Comparison of ENCODE assay signal across 8 mouse cellular contexts in genomic region chr7:139363281-139364004, GRCm38 (mm10). TPM values are rescaled to one million over a fixed set of nuclear protein-coding genes. Genes with fewer than 3 reads are reported as not detected.
DNase-seq lines count a peak whose midpoint lies in the region; ATAC-seq and TF ChIP-seq lines count a peak whose summit lies in the region.

No protein-coding gene starts in this region.

- TF ChIP-seq POLR2A in heart, adult 2 months (IDR thresholded peaks at IDR 0.05; ENCODE audit: insufficient read depth, low read depth, low read length): no peak

- 49% methylated on average over 13 of the region's 13 CpGs for WGBS in heart, adult 2 months
- 65% methylated on average over 13 of the region's 13 CpGs for WGBS in neural tube, embryonic 15.5 days

- H3K9me3 ChIP-seq in neural tube, embryonic 15.5 days (replicated peaks): no peaks in the 10 kb centered on the region

- H3K27me3 ChIP-seq in heart, adult 2 months (ENCODE audit: control insufficient read depth, insufficient read depth, low read length): no peaks in the 10 kb centered on the region
- no peaks in the 10 kb centered on the region for H3K27me3 ChIP-seq in neural tube, embryonic 15.5 days (replicated peaks)

- intact Hi-C loops in heart, adult 2 months (cut with DNase I): loop anchor here (1.0 kb wide), 1 partner anchor 56 kb away; no protein-coding TSS in a partner anchor

- H3K36me3 ChIP-seq in heart, adult 2 months (ENCODE audit: control insufficient read depth, insufficient read depth, low read length): peaks cover 21% of the 10 kb centered on the region
- no peaks in the 10 kb centered on the region for H3K36me3 ChIP-seq in neural tube, embryonic 15.5 days

- 0 out of 2 replicates have a peak, but pooled peaks have one; percentile 19 for ATAC-seq in neural tube, embryonic 15.5 days (ENCODE audit: low FRiP score)

- DNase-seq in layer of hippocampus, adult 2 months (ENCODE audit: low spot score in 2 of 2): no peak
- DNase-seq in layer of hippocampus, adult 9-10 months (ENCODE audit: low spot score): no peak
- DNase-seq in heart, adult 2 months: peak; percentile 57 to 62
- peak; percentile 16 to 49 for DNase-seq in kidney, postnatal 25 days
- no peak for DNase-seq in frontal cortex, postnatal 10 days (ENCODE audit: low spot score in 2 of 2)
- no peak for DNase-seq in frontal cortex, adult 2 months (ENCODE audit: extremely low spot score in 1 of 2, low spot score in 1 of 2)

- H3K4me3 ChIP-seq in layer of hippocampus, adult 2 months: no peak overlapping the region
- H3K4me3 ChIP-seq in brown adipose tissue, adult 24 weeks (ENCODE audit: insufficient read depth, low read depth, low read length): no peak overlapping the region
- no peak overlapping the region for H3K4me3 ChIP-seq in heart, adult 2 months
- no peak overlapping the region for H3K4me3 ChIP-seq in neural tube, embryonic 15.5 days (replicated peaks)

- H3K9ac ChIP-seq in heart, adult 2 months (ENCODE audit: low read depth, low read length): peak overlapping the region; percentile 40; the same call in 1 of the 2 replicates
- H3K9ac ChIP-seq in neural tube, embryonic 15.5 days (replicated peaks): no peak overlapping the region

- no peak for TF ChIP-seq CTCF in layer of hippocampus, adult 2 months (conservative IDR thresholded peaks at IDR 0.05)
- no peak for TF ChIP-seq CTCF in heart, adult 2 months (IDR thresholded peaks at IDR 0.05)

- no peaks in the 10 kb centered on the region for H3K79me2 ChIP-seq in heart, adult 2 months (replicated peaks; ENCODE audit: control insufficient read depth, insufficient read depth, low read length)

- H3K27ac ChIP-seq in layer of hippocampus, adult 2 months: peak overlapping the region; percentile 75
- peak overlapping the region; percentile 100 for H3K27ac ChIP-seq in brown adipose tissue, adult 24 weeks (replicated peaks; ENCODE audit: low read depth, low read length)
- peak overlapping the region; percentile 98 for H3K27ac ChIP-seq in heart, adult 2 months
- H3K27ac ChIP-seq in neural tube, embryonic 15.5 days (replicated peaks): peak overlapping the region; percentile 34

- H3K4me1 ChIP-seq in brown adipose tissue, adult 24 weeks (ENCODE audit: control insufficient read depth, insufficient read depth, insufficient read length, low read length): peaks cover 48% of the 10 kb centered on the region
- H3K4me1 ChIP-seq in heart, adult 2 months (ENCODE audit: control insufficient read depth, insufficient read depth, low read length): peaks cover 47% of the 10 kb centered on the region
- peaks cover 29% of the 10 kb centered on the region for H3K4me1 ChIP-seq in neural tube, embryonic 15.5 days

- TF ChIP-seq EP300 in heart, adult 2 months (IDR thresholded peaks at IDR 0.05; ENCODE audit: insufficient read depth, low read depth, low read length): no peak

- H3K4me2 ChIP-seq in neural tube, embryonic 15.5 days: no peak overlapping the region

RNA-seq across cellular contexts. Expression of gene Inpp5a, which starts 25.5 kb away (rescaled TPM):
- total RNA-seq in layer of hippocampus, adult 2 months (2021): 10 to 100 TPM; 39.2 to 41.1 TPM
- 31.6 and 42.3 TPM in 2 replicates for polyA plus RNA-seq in brown adipose tissue, adult 24 weeks (2012; ENCODE audit: insufficient read depth, insufficient read length, missing spikeins)
- 100 to 1,000 TPM; 280 to 306 TPM for total RNA-seq in heart, adult 2 months (2021)
- 134 and 195 TPM in 2 replicates for polyA plus RNA-seq in heart, adult 2 months (2012; rRNA removed)
- polyA plus RNA-seq in neural tube, embryonic 15.5 days (2015; fragmentation: Nextera tagmentation; extraction: Ambion mirVana): 18.4 and 20.9 TPM in 2 replicates
- 35.4 and 38.4 TPM in 2 replicates for polyA plus RNA-seq in frontal cortex, adult 2 months (2012; rRNA removed)

Comparison
In these comparisons a context has a peak if more than half of its experiments do, and no peak if none do; other contexts are left out.
1. DNase-seq: peak in heart, adult 2 months (2 of 2) and kidney, postnatal 25 days (2 of 2); none in layer of hippocampus, adult 2 months (0 of 2), layer of hippocampus, adult 9-10 months (single experiment), frontal cortex, postnatal 10 days (0 of 2) and frontal cortex, adult 2 months (0 of 2).
2. H3K27ac ChIP-seq: peak in every context shown above with its lines; median percentile 100 in brown adipose tissue, adult 24 weeks; 98 in heart, adult 2 months; 75 in layer of hippocampus, adult 2 months; 34 in neural tube, embryonic 15.5 days.